Mouse (Mus musculus) liver, embryonic 14.5 days (tissue): ENCODE data around the gene Gm21987. TPM values are rescaled to one million over a fixed set of nuclear protein-coding genes. Genes with fewer than 3 reads are reported as not detected.

Experiments
- ATAC-seq: fragments of 200-750 bp; cut with Nextera tagmentation; 2 replicates; pipeline ENCODE4 v1.8.0; 2017; ENCODE audit warnings: moderate number of reproducible peaks, mild to moderate bottlenecking, moderate library complexity; ENCODE audit not compliant: insufficient read depth
- DNase-seq, 3 experiments: peaks; one replicate each; pipeline ENCODE4 v3.0.0-alpha.2; 2012 to 2013; ENCODE audit warnings: low read depth in 3 of 3, low spot score in 3 of 3
- H3K27ac ChIP-seq: fragments of 300-500 bp; sonication (generic); 2 replicates; pipeline ENCODE4 v1.5.1; 2014; ENCODE audit warnings: moderate library complexity, mild to moderate bottlenecking, control low read depth, inconsistent platforms
- H3K27me3 ChIP-seq: fragments of 300-500 bp; sonication (generic); 2 replicates; pipeline ENCODE4 v1.6.1; 2014; ENCODE audit warnings: mild to moderate bottlenecking, low read length, moderate library complexity; ENCODE audit not compliant: control insufficient read depth, insufficient read depth
- H3K36me3 ChIP-seq: fragments of 300-500 bp; sonication (generic); replicated peaks from 2 replicates; pipeline ENCODE4 v1.6.1; 2014; ENCODE audit warnings: low read depth; ENCODE audit not compliant: control insufficient read depth, insufficient read depth
- H3K4me1 ChIP-seq, 2 experiments: fragments of 200-500 bp in 1 of 2; fragments of 300-500 bp in 1 of 2; sonication (generic) in 1 of 2; replicated peaks; 2 replicates each; pipeline ENCODE4 v1.6.1; 2012 to 2014; ENCODE audit warnings: antibody characterized with exemption in 1 of 2, inconsistent platforms in 1 of 2, low read length in 1 of 2; ENCODE audit not compliant: control insufficient read depth in 2 of 2, insufficient read depth in 2 of 2
- H3K4me2 ChIP-seq: fragments of 300-500 bp; sonication (generic); 2 replicates; pipeline ENCODE4 v1.6.1; 2014; ENCODE audit warnings: low read depth, mild to moderate bottlenecking, control low read depth, moderate library complexity
- H3K4me3 ChIP-seq, 2 experiments: fragments of 200-500 bp in 1 of 2; fragments of 300-500 bp in 1 of 2; sonication (generic) in 1 of 2; 2 replicates each; pipeline ENCODE4 v1.5.1; 2012 to 2014; ENCODE audit warnings: low read depth in 2 of 2, low read length in 2 of 2, mild to moderate bottlenecking in 2 of 2, control low read depth in 1 of 2, inconsistent platforms in 1 of 2, moderate library complexity in 1 of 2; ENCODE audit not compliant: insufficient read depth in 1 of 2
- H3K9ac ChIP-seq: fragments of 300-500 bp; sonication (generic); replicated peaks from 2 replicates; pipeline ENCODE4 v1.6.1; 2014; ENCODE audit warnings: mild to moderate bottlenecking, control low read depth, moderate library complexity
- H3K9me3 ChIP-seq: fragments of 300-500 bp; sonication (generic); 2 replicates; pipeline ENCODE4 v1.6.1; 2016; ENCODE audit warnings: low read length, mixed read lengths; ENCODE audit not compliant: control insufficient read depth
- CTCF ChIP-seq: IDR thresholded peaks from 2 replicates; pipeline ENCODE4 v1.5.1; 2016; ENCODE audit warnings: antibody characterized with exemption, low read depth, control low read depth
- EP300 ChIP-seq: IDR thresholded peaks from 2 replicates; pipeline ENCODE4 v1.6.1; 2016; ENCODE audit warnings: antibody characterized with exemption, low read depth
- WGBS: fragments of 180-500 bp; shearing (Covaris S2); extraction: QIAGEN DNeasy Blood & Tissue Kit; methylation state at CpG from one replicate; pipeline ENCODE4 v1.1.7; 2014; ENCODE audit not compliant: insufficient replicate concordance; 5-methylcytosine and 5-hydroxymethylcytosine counted together
- polyA plus RNA-seq, 2 experiments: library from polyadenylated mRNA; depleted of rRNA in 1 of 2; stranded (reverse) in 1 of 2; unstranded in 1 of 2; fragments of >200 nt; fragmentation: Nextera tagmentation in 1 of 2; extraction: Ambion mirVana in 1 of 2; gene quantifications; 2 replicates each; pipeline versions ENCODE4 v1.2.1 to v1.2.3; 2012 to 2014

Gm21987 gene
- polyA plus RNA-seq, 2 experiments = not detected

- H3K27me3 ChIP-seq = no peaks in the 10 kb centered on the region
- H3K9me3 ChIP-seq = no peaks in the 10 kb centered on the region
- H3K4me2 ChIP-seq = peak overlapping the region; percentile 87
- peak overlapping the region; percentile 58 for H3K9ac ChIP-seq
- WGBS = 28% methylated on average over 8 of the region's 8 CpGs
- peak overlapping the region; percentile 52 to 78 for H3K4me3 ChIP-seq
- TF ChIP-seq EP300 (no peak), CTCF (no peak)
- peak overlapping the region; percentile 23; the same call in 1 of the 2 replicates for H3K27ac ChIP-seq
- peaks cover 35 to 57% of the 10 kb centered on the region in 2 experiments for H3K4me1 ChIP-seq
- DNase-seq = no peak
- ATAC-seq = no peak
- H3K36me3 ChIP-seq = peaks cover 19% of the 10 kb centered on the region
These were observed 30.0 kb downstream of the Gm21987 start for GRCm38 (mm10) chr16:38376841-38377249.

- Histone ChIP-seq H3K27me3 (no peaks in the 10 kb centered on the region), H3K4me2 (no peak overlapping the region), H3K9ac (no peak overlapping the region), H3K4me3 (no peak overlapping the region), H3K27ac (no peak overlapping the region), H3K36me3 (peaks cover 19% of the 10 kb centered on the region), H3K4me1 (peaks cover 37 to 55% of the 10 kb centered on the region in 2 experiments), H3K9me3 (no peaks in the 10 kb centered on the region)
- WGBS = 84% methylated on average over 6 of the region's 6 CpGs
- DNase-seq (no peak), ATAC-seq (no peak)
- TF ChIP-seq CTCF (no peak), EP300 (no peak)
These were observed 30.7 kb downstream of the Gm21987 start for GRCm38 (mm10) chr16:38377546-38377945.

- no peak overlapping the region for H3K4me2 ChIP-seq
- no peak overlapping the region for H3K9ac ChIP-seq
- no peak overlapping the region; the same call in 1 of the 2 replicates for H3K27ac ChIP-seq
- H3K9me3 ChIP-seq = no peaks in the 10 kb centered on the region
- no peak for ATAC-seq
- H3K4me1 ChIP-seq = peaks cover 34 to 50% of the 10 kb centered on the region in 2 experiments
- 84% methylated on average over 6 of the region's 6 CpGs for WGBS
- peaks cover 19% of the 10 kb centered on the region for H3K36me3 ChIP-seq
- H3K4me3 ChIP-seq = no peak overlapping the region
- no peaks in the 10 kb centered on the region for H3K27me3 ChIP-seq
- no peak for DNase-seq
- TF ChIP-seq CTCF = no peak
These were observed 31.8 kb downstream of the Gm21987 start for GRCm38 (mm10) chr16:38378591-38378990.

- H3K27me3 ChIP-seq = no peaks in the 10 kb centered on the region
- 24% methylated on average over 6 of the region's 6 CpGs for WGBS
- H3K9ac ChIP-seq = no peak overlapping the region
- TF ChIP-seq CTCF (no peak), EP300 (no peak)
- no peak overlapping the region for H3K27ac ChIP-seq
- H3K4me2 ChIP-seq = peak overlapping the region; percentile 28; the same call in 1 of the 2 replicates
- no peak overlapping the region for H3K4me3 ChIP-seq
- H3K4me1 ChIP-seq = peaks cover 34 to 50% of the 10 kb centered on the region in 2 experiments
- H3K9me3 ChIP-seq = no peaks in the 10 kb centered on the region
- no peak for ATAC-seq
- DNase-seq = no peak
- peaks cover 19% of the 10 kb centered on the region for H3K36me3 ChIP-seq
These were observed 32.2 kb downstream of the Gm21987 start for GRCm38 (mm10) chr16:38379088-38379487.

GRCm38 (mm10) chr16:38379493-38379892, 32.7 kb downstream of the Gm21987 start:
- Histone ChIP-seq H3K36me3 (peaks cover 19% of the 10 kb centered on the region), H3K4me3 (no peak overlapping the region), H3K4me1 (peaks cover 36 to 50% of the 10 kb centered on the region in 2 experiments), H3K9me3 (no peaks in the 10 kb centered on the region), H3K27me3 (no peaks in the 10 kb centered on the region), H3K4me2 (no peak overlapping the region), H3K9ac (no peak overlapping the region), H3K27ac (no peak overlapping the region)
- no peak for DNase-seq
- no peak for TF ChIP-seq CTCF
- TF ChIP-seq EP300 = no peak
- 30% methylated on average over 3 of the region's 3 CpGs for WGBS
- ATAC-seq = no peak
